In genomic region chr10:7047288-7047918, GRCm38 (mm10) we compare ENCODE assay signal across 11 mouse cellular contexts. TPM values are rescaled to one million over a fixed set of nuclear protein-coding genes. Genes with fewer than 3 reads are reported as not detected.
A peak's percentile ranks its signal among the peaks of the same experiment; 100 is the strongest.
DNase-seq lines count a peak whose midpoint lies in the region; ATAC-seq lines count a peak whose summit lies in the region.
"Had no signal": no experiment of that assay in that cellular context is flagged by ENCODE, and none has a peak within 500 bp of the region (broad histone marks: within the 10 kb centered on the region; RNA-seq: fewer than 3 reads in every experiment).

No protein-coding gene starts in this region.

- WGBS in hindbrain, embryonic 15.5 days = 49% methylated on average over 10 of the region's 10 CpGs
- WGBS in hindbrain, embryonic 11.5 days = 76% methylated on average over 10 of the region's 10 CpGs
- 47% methylated on average over 10 of the region's 10 CpGs for WGBS in midbrain, embryonic 15.5 days

- peaks cover 4% of the 10 kb centered on the region; the same call in 1 of the 2 replicates for H3K4me1 ChIP-seq in hindbrain, embryonic 15.5 days (replicated peaks)
- no peaks in the 10 kb centered on the region for H3K4me1 ChIP-seq in hindbrain, embryonic 11.5 days (replicated peaks; ENCODE audit: control insufficient read depth, insufficient read depth, low read length)
- H3K4me1 ChIP-seq in midbrain, embryonic 15.5 days = peaks cover 7% of the 10 kb centered on the region; the same call in 1 of the 2 replicates

- no peak for DNase-seq in hindbrain, embryonic 11.5 days (ENCODE audit: low spot score)
- peak; percentile 9 for DNase-seq in fibroblast of lung, adult 2 months (ENCODE audit: low read depth)
- peak; percentile 22 to 44 for DNase-seq in kidney, adult 8-10 months
- DNase-seq: gastrocnemius, postnatal 14 days; right cerebral cortex, adult 18-20 months; thymus, postnatal 36 days had no signal

- no peak overlapping the region for H3K4me2 ChIP-seq in hindbrain, embryonic 15.5 days
- H3K4me2 ChIP-seq in hindbrain, embryonic 11.5 days (replicated peaks; ENCODE audit: low read depth, low read length) = no peak overlapping the region
- H3K4me2 ChIP-seq in midbrain, embryonic 15.5 days = no peak overlapping the region

- H3K36me3 ChIP-seq in hindbrain, embryonic 15.5 days = no peaks in the 10 kb centered on the region
- H3K36me3 ChIP-seq in hindbrain, embryonic 11.5 days (ENCODE audit: control insufficient read depth, insufficient read depth, low read length) = no peaks in the 10 kb centered on the region
- no peaks in the 10 kb centered on the region for H3K36me3 ChIP-seq in midbrain, embryonic 15.5 days (replicated peaks)

- no peak overlapping the region for H3K27ac ChIP-seq in hindbrain, embryonic 15.5 days (replicated peaks)
- no peak overlapping the region for H3K27ac ChIP-seq in hindbrain, embryonic 11.5 days (ENCODE audit: low read depth, low read length)
- H3K27ac ChIP-seq in midbrain, embryonic 15.5 days = 0 out of 2 replicates have a peak overlapping the region, but pooled peaks have one; percentile 42

- no peak overlapping the region for H3K9ac ChIP-seq in hindbrain, embryonic 15.5 days
- no peak overlapping the region for H3K9ac ChIP-seq in hindbrain, embryonic 11.5 days (ENCODE audit: low read depth, low read length)
- no peak overlapping the region for H3K9ac ChIP-seq in midbrain, embryonic 15.5 days

- H3K4me3 ChIP-seq in hindbrain, embryonic 15.5 days = no peak overlapping the region
- H3K4me3 ChIP-seq in hindbrain, embryonic 11.5 days (ENCODE audit: low read depth, low read length) = no peak overlapping the region
- no peak overlapping the region for H3K4me3 ChIP-seq in midbrain, embryonic 15.5 days

- H3K27me3 ChIP-seq in hindbrain, embryonic 15.5 days = no peaks in the 10 kb centered on the region
- no peaks in the 10 kb centered on the region for H3K27me3 ChIP-seq in hindbrain, embryonic 11.5 days (ENCODE audit: control insufficient read depth, insufficient read depth, low read length)
- no peaks in the 10 kb centered on the region for H3K27me3 ChIP-seq in midbrain, embryonic 15.5 days (replicated peaks)

- 0 out of 2 replicates have a peak, but pooled peaks have one; percentile 72 for ATAC-seq in hindbrain, embryonic 15.5 days (ENCODE audit: low FRiP score, low read depth)
- no peak for ATAC-seq in hindbrain, embryonic 11.5 days (ENCODE audit: low FRiP score)
- ATAC-seq in midbrain, embryonic 15.5 days (replicated peaks) = peak; percentile 77
- ATAC-seq in erythroblast, adult 5-6 weeks (replicated peaks; ENCODE audit: low FRiP score, poor library complexity, severe bottlenecking) = no peak
- no peak for ATAC-seq in erythroid progenitor cell, adult 5-6 weeks (replicated peaks; ENCODE audit: low FRiP score, poor library complexity, severe bottlenecking)

- H3K9me3 ChIP-seq in hindbrain, embryonic 15.5 days = no peaks in the 10 kb centered on the region
- H3K9me3 ChIP-seq in hindbrain, embryonic 11.5 days (ENCODE audit: control insufficient read depth, low read length) = no peaks in the 10 kb centered on the region
- H3K9me3 ChIP-seq in midbrain, embryonic 15.5 days = no peaks in the 10 kb centered on the region

RNA-seq across cellular contexts. Expression of gene Ipcef1, which starts 4.9 kb away (rescaled TPM):
- polyA plus RNA-seq in hindbrain, embryonic 15.5 days (2015; fragmentation: Nextera tagmentation; extraction: Ambion mirVana) = 1.6 and 1.8 TPM in 2 replicates
- polyA plus RNA-seq in hindbrain, embryonic 11.5 days (2014; fragmentation: Nextera tagmentation; extraction: Ambion mirVana) = 0.28 and 0.31 TPM in 2 replicates
- 0.87 and 1.3 TPM in 2 replicates for polyA plus RNA-seq in midbrain, embryonic 15.5 days (2015; fragmentation: Nextera tagmentation; extraction: Ambion mirVana)
- 9.4 and 21.9 TPM in 2 replicates for total RNA-seq in erythroblast, adult 5-6 weeks (2015; ENCODE audit: low replicate concordance)
- 6.0 and 7.1 TPM in 2 replicates for total RNA-seq in erythroblast, adult 5-6 weeks (2017; ENCODE audit: low replicate concordance)
- total RNA-seq in erythroid progenitor cell, adult 5-6 weeks (2015; ENCODE audit: low replicate concordance) = 7.6 and 10.9 TPM in 2 replicates
- total RNA-seq in erythroid progenitor cell, adult 5-6 weeks (2017; ENCODE audit: low replicate concordance) = 8.0 and 8.5 TPM in 2 replicates
- total RNA-seq: gastrocnemius, postnatal 14 days; MEL had no signal

Comparison
In these comparisons a context has a peak if more than half of its experiments do, and no peak if none do; other contexts are left out.
1. ATAC-seq: peak in hindbrain, embryonic 15.5 days (single experiment) and midbrain, embryonic 15.5 days (single experiment); none in hindbrain, embryonic 11.5 days (single experiment), erythroblast, adult 5-6 weeks (single experiment) and erythroid progenitor cell, adult 5-6 weeks (single experiment).